Mouse (Mus musculus): ENCODE results near the gene Zfp1.

Gene Zfp1

DNA sequence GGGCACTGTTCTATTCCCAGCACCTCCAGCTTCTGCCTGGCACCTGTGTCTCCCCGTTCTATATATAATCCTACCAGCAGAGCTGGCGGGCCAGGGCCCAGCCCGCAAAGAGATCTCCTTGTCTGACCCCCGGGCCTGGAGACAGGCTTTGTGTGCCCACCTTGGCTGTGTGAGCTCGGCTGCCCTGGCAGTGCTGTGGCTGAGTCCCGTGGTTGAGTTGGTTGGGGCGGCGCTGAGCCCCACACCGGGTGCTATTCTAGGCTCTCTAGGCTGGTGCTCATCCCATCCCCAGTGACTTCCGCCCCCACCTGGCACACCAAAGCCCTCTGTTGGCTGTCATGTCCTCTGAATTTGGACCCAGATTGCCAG is 18.4 kb upstream of the Zfp1 start:
- DNase-seq (ENCODE audit: low spot score in 2 of 2): peak; percentile 53 to 54

DNA sequence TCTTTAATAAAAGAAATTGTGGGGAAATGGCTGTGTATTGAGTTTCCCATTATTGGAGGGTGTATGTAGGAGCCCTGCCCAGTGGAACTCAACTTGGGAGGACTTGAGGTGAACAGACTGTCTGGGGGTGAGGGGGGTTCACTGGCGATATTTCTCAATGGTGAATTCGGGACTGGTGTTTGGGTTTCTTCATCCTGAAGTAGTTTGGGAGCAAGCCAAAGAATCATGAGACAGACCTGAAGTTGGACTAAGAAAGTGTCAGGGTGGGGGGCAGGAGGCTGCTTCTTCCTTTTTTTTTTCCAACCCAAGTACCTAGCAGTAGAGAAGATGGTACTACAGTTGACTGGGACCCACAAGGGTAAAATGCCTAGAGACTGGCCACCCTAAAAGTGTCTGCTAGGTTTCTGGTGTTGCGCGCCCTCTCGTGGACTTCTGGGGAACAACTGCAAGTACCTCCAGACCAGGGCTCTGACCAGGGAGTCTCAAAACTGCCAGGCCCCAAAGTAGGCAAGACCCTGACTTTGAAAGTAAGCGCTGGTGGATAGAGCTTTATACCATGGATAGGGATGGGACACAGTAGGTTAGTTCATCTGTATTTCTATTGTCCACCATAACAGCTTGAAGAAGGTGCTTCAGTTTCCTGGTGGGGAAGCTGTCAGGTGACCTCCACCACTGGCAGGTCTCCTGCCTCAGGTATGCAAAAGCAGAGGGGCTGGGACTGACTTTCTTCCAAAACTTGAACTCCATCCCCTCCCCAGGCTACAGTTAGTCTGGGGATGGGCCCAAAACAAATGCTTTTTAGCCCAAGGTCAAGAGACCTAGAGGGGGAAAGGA is 17.3 kb upstream of the Zfp1 start:
- peak; percentile 47 to 72 for DNase-seq (ENCODE audit: low spot score in 2 of 2)

DNA sequence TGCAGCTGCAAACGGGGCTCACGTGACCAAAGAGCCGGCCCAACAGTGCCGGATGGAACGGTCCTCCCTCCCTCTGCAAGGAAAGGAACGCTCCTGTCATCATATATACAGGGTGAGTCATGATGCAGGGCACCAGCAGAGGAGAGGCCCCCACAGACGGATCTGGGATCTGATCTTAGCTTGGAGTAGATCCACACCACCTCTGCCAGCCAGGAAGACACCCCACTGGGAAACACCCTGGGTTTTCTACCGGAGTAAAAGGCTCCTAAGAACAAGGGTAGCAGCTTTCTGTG is 16.7 kb upstream of the Zfp1 start:
- DNase-seq (ENCODE audit: low spot score in 2 of 2): no peak

DNA sequence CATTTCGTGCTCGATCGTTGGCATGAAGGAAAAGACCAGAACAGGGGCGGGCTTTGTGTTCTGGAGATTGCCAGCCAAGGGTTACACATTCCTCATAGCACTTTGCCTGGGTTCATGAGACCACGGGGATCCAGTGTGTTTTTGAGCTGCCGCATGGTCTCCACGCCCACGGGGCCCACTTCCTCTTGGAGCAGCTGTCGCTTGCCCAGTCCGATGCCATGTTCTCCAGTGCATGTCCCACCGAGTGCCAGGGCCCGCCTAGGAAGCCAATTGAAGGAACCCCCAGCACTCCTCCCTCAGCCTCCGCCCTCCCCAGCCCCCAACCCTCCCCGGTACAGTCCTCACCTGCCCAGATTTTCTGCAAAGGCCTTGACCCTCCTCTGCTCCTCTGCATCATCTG is 16.3 kb upstream of the Zfp1 start:
- DNase-seq (ENCODE audit: low spot score in 2 of 2): peak in 1 of 2 experiments; percentile 27

DNA sequence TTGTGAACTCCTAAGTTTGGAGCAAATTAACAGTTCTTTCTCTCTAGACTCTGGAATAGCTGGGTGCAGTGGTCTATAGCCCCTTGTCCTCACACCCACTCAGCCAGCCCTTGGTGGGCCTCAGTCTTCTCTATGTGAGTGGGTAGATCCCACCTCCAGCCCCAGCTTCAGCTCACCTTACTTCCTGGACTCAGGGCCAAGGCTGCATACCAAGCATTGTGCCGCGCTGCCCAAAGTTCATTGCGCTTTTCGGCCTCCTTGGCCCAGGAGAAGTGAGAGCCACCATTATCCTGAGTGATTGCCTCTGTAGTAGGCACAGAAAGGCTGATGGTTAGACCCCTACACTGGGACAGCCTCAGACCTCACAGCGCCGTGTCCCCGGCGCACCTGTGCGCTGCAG is 15.3 kb upstream of the Zfp1 start:
- DNase-seq (ENCODE audit: low spot score in 2 of 2): peak in 1 of 2 experiments; percentile 20

DNA sequence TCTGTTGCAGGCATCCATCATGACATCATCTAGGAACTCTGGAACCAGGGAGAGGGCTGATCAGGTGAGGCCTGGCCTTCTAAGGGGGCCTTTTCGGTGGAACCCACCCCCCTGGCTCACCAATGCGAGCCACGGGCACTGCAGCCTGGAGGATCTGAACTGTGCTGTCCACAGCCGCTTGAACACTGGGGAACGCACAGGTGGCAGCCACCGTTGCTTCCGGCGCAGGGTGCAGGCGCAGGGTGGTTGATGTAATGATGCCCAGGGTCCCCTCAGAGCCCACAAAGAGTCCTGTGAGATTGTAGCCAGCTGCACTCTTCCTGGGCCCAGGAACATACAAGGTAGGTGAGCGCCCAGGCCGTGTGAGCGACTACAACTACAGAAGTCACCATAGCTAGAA is 14.8 kb upstream of the Zfp1 start:
- peak; percentile 68 to 70 for DNase-seq (ENCODE audit: low spot score in 2 of 2)

DNA sequence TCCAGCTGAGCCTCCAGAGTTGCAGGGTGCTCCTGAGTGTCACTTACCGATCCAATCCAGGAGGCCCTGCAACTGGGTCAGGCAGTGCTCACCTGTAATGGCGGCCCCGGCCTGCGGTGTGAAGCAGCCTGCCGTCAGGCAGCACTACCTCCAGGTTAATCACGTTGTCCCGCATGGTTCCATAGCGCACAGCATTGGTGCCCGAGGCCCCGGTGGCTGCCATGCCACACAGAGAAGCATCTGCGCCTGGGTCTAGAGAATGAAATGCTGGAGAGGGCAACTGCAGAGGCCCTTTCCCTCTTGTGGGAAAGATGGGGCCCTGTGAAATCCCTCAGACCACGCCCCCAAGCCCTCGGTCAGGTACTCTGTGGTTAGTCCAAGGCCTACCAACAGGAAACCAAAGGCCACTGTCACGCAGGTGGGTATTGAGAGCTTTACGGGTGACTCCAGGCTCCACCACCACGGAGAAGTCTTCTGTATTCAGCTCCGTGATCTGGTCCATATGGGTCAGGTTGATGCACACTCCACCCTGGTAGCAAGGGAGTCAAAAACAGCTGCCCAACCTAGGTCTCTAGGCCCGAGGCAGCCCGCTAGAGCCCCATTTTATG is 14.2 kb upstream of the Zfp1 start:
- peak; percentile 40 to 42 for DNase-seq (ENCODE audit: low spot score in 2 of 2)

DNA sequence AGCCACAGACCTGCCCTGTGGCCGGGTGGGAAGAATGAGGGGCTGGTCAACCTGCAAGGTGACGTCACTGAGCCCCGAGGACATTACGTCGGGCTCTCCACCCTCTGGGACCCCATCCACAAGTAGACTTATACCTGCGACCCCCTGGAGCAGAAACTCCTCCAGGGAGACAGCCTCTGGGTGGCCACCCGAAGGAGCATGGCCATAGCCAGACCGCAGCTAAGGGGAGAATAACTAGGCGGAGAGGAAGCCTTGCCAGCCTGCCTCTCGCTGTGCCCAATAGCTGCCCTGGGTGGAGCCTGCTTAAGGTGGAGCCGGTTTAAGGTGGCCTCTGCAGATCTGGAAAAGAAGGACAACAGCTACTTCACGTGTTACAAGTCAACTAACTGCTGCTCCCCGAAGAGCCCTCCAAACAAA is 13.1 kb upstream of the Zfp1 start, which contains the start of gene Ldhd:
TSS of gene Ldhd (minus strand) at position 270 of the 417 bp plus-strand sequence.
- no peak for DNase-seq (ENCODE audit: low spot score in 2 of 2)

DNA sequence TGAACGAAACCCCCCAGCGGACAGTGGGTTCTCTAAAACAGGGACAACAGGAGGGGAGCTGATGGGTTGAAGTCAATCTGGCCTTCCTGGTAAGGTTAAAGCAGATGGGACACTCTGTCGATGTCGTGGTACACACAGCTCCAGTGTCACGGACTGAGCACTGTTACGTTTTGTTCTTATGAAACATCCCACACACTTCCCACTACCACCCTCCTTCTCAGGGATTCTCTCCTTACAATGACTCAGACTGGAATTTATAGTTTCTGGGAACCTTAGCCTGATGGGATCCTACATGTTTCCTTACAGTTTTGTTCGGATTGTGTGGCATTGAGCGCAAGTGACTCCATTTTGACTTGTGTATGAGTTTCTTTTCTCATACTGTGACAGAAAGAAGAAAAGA is 11.6 kb upstream of the Zfp1 start:
- DNase-seq (ENCODE audit: low spot score in 2 of 2): no peak

DNA sequence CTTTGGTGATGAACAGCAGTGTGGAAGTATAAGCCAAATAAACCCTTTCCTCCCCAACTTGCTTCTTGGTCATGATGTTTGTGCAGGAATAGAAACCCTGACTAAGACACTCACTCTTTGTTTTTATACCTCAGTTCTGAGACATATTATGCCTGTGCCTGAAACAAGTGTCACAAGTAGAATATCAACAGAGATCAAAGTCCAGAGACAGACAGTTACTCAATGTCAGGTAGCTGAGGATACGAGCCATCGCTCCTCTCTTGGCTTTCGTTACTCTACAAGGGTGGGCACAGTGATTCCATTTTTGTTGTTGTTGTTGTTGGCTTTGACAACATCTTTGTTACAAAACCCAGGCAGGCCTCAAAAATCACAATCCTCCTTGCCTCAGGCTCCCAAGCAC is 10.2 kb upstream of the Zfp1 start:
- no peak for DNase-seq (ENCODE audit: low spot score in 2 of 2)

DNA sequence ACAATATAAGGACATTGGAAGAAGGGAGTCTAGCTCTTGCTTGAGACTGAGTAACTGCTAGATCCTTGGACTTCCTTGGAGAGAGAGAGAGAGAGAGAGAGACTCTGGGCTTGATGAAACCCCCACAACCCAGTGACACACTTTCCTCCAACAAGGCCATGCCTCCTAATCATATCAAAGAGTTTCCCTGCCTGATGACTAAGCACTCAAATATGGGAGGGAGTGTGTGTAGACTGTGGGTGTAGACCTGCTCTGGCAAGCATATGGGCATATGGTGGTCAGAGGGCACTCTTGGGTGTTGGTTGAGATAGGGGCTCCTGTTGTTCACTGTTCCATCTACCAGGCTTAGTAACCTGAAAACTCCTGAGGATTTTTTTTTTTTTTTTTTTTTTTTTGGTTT is 5.1 kb upstream of the Zfp1 start:
- DNase-seq (ENCODE audit: low spot score in 2 of 2): no peak

DNA sequence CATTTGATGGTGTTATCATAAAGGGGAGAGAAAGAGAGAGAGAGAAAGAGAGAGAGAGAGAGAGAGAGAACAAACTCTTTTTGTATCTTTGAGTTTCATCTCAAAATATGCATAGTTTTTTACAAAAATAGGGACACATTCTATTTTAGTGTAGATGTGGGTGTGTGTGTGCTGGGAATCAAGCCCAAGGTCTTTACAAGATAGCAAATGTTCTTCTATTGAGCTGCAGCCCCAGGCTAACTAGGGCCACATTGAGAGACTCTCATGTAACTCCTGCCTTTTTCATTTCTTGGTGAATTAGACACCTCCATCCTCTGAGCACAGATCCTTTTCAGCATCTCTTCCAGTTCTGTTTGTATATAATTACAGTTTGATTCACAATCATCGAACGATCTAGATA is 2.1 kb upstream of the Zfp1 start:
- no peak for DNase-seq (ENCODE audit: low spot score in 2 of 2)

DNA sequence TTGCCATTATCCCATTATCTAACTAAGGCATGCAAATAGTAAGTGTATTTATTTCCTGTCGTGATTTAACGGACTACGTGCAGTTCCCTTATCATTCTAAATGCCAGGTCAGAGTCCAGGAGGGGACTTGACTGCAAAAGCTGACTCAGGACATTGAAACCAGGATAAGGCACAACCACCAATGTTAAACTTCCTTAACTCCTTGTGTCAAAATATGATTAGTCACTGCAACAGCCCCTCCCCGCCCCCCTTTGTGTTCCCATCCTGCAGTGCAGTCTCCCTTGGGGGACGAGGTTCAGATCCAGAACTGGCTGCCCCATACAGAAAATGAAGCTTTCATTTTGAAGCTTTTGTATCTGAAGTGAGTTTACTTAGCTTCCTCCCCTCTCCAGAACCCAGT is 705 bp upstream of the Zfp1 start:
- peak in 1 of 2 experiments; percentile 18 for DNase-seq (ENCODE audit: low spot score in 2 of 2)

DNA sequence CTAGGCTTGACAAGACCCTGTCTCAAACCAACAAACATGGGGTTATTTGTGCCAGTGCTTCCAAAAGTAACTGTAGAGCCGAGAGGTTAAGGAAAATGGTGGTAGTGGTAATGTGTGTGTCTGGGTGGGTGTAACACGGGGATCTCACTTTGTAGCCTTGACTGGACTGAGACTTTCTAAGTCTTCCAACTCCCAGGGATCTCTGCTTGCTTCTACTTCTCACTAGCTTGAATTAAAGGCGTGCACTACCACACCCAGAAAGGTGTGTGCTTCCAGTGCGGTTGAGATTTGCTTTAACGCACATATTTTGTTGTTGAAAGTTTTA is 300 bp upstream of the Zfp1 start:
- DNase-seq (ENCODE audit: low spot score in 2 of 2): no peak

DNA sequence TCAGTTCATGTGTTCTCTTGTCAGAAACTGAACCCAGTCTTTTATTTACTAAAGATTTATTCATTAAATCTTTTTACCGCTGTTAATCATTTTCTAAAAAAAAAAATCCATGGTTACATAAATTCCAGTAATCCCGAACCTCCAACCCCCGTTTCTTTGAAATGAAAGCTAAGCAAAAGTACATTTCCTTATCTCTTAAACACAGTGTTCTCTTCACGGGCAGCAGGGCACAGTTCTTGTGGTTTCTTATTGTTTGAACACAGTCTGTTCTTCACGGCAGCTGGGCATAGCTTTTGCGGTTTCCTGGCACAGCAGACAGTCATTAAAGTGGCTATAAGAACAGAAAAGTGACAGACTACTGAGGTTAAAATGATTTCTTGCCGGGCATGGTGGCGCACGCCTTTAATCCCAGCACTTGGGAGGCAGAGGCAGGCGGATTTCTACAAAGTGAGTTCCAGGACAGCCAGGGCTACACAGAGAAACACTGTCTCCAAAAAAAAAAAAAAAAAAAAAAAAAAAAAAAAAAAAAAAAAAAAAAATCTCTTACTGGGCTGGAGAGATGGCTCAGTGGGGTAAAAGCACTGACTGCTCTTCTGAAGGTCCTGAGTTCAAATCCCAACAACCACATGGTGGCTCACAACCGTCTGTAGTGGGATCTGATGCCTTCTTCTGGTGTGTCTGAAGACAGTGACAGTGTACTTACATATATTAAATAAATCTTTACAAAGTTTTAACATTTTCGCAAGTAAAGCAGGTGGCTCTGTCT is 1.3 kb downstream of the Zfp1 start:
- peak; percentile 34 to 39 for DNase-seq (ENCODE audit: low spot score in 2 of 2)

DNA sequence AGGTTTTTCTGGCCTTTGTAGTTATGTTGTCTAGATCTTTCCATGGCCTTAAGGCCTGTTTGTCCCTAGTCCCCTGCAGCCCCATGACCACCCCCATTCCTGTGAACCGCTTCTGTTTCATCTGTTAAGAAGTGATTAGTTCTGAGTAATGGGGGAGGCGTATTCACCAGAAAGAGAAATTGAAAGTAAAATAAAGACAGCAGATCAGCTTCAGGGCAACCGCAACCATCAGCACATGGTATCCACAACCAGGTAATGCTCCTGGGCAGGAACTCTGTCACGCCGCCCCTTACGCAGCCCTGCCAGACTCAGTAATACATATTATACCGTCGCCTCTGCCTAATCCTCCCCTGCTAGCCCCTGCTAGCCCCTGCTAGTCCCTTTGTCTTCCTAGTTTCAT is 2.5 kb downstream of the Zfp1 start:
- DNase-seq (ENCODE audit: low spot score in 2 of 2): no peak

DNA sequence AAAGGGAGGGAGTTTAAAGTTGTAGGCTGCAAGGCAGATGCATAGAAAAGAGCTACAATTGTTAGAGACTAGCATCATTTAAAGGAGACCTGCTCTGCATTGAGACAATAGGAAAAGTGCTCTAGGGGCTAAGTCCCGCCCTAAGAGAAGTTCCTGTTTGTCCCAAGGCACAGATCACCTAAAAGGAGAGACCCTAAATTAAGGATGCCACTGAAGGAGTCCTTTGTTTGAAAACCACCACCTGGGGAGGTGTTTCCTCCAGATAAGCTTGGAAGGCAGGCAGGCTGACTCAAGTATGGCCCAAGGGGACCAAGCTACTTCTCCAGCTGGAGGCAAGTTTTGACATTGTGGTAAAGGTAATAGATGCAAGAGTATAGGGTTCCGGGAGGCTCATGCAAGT is 5.6 kb downstream of the Zfp1 start:
- DNase-seq (ENCODE audit: low spot score in 2 of 2): no peak

DNA sequence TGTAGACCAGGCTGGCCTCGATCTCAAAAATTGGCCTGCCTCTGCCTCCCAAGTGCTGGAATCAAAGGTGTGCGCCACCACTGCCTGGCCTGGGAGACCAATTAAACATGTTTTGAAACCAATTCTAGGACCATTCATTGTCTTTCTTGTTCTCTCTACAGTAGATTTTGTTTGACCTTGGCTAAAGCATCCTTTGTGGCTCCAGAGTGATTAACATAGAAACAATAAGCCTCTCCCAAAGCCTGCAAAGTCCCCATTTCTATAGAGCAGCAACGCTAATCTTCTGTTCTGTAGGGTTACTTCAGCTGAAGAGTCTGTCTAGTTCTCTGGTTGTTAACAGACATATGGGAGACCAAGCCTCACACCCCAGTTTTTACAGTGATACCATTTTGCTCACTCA is 7.5 kb downstream of the Zfp1 start:
- DNase-seq (ENCODE audit: low spot score in 2 of 2): no peak

DNA sequence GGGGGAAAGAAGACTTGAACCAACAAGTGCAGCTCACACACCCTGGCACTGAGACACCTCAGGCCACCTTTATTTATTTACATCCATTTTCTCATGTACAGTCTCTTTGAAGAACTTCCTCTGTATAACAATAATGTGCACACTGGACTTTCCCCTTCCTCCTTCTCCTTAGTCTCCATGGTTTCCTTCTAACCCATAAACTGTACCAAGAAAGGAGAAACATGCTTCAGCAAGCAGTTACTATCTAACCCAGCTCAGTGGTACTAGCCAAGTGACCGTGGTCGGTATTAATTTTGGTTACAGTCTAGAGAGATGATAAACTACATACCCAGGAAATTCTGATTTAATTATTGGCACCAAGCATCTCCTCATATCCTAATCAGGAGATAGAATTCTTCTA is 10.3 kb downstream of the Zfp1 start:
- no peak for DNase-seq (ENCODE audit: low spot score in 2 of 2)

DNA sequence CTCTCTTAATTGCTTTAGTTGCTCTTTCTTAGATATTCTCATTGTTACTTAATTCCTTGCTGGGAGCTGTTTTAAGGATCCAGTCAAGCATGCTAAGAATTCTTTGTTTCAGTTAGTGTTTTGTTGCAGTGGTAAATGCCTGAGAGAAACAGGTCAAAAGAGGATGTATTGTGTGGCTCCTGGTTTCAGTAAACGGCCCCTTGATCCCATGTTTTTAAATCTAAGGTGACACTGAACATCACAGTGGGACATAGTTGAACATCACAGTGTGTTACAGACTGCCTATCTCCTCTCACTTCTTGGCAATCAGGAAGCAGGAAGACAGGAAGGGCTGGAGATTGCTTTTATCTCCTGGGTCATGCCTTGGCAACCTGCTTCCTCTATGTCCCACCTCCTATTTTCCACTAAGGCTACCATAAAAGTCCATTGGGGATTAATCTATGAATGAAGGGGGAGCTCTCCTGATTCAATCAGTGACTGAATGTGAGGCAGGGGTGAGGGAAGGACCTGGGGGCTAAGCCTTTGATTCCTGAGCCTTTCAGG is 14.2 kb downstream of the Zfp1 start:
- no peak for DNase-seq (ENCODE audit: low spot score in 2 of 2)

DNA sequence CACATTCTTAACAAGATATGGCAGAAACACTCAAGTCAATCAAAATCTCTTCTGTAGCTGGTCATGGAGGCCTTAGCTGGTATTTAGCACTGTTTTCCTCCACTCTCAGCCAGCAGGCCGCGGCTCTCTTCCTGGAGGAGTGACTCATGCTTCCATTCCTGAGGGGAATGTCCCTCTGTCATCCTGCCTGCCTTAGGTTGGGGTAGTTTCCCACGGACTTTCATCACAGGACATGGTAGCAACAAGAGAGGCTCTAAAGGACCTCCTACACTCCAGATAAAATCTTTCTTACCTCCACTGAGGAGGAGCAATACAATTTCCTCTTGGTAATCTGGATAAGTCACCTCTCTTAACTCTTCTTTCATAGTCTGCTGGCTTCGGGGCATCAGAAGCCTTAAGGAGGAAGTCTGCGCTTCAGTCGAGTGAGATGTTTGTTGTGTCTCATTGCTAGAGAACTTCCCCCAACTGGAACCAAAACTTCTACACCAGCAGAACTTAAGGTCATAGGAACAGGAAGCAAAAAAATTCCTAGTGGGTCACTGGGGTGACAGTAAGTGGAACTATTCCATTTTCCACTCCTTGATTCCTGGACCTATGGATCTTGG is 15.7 kb downstream of the Zfp1 start:
- DNase-seq (ENCODE audit: low spot score in 2 of 2): no peak

DNA sequence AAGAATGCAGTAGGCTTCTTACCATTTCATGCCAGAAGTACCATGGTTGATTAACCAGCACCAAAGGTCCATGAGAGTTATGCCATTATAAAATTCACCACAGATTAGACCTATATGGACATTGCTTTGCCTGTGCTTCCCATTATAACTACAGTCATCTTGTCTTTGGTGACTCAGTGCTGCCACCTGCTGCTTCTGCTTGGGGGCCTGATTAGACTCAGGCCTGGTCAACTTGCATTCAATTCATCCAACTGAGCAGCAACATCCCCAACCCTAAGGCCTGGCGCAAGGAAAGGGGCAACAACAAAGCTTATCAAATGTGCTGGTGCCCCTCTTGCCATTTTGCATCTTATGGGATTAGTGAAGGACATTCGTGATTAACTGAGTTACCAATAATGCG is 19.3 kb downstream of the Zfp1 start:
- peak in 1 of 2 experiments; percentile 47 for DNase-seq (ENCODE audit: low spot score in 2 of 2)

Measured in thymus, postnatal 10 days (tissue).